Comparison of ENCODE assay signal across 9 mouse cellular contexts in genomic region chr11:22629991-22630390, GRCm38 (mm10).
A peak's percentile ranks its signal among the peaks of the same experiment; 100 is the strongest.
DNase-seq lines count a peak whose midpoint lies in the region; ATAC-seq lines count a peak whose summit lies in the region.
"Had no signal": no experiment of that assay in that cellular context is flagged by ENCODE, and none has a peak within 500 bp of the region (broad histone marks: within the 10 kb centered on the region; RNA-seq: fewer than 3 reads in every experiment).

No protein-coding gene starts in this region.

- peak overlapping the region; percentile 58 for H3K4me2 ChIP-seq in heart, embryonic 15.5 days
- H3K4me2 ChIP-seq in liver, embryonic 11.5 days = peak overlapping the region; percentile 60

- 37% methylated on average over 4 of the region's 4 CpGs for WGBS in heart, embryonic 15.5 days
- 37% methylated on average over 4 of the region's 4 CpGs for WGBS in liver, embryonic 11.5 days

- no peaks in the 10 kb centered on the region for H3K36me3 ChIP-seq in heart, embryonic 15.5 days
- no peaks in the 10 kb centered on the region for H3K36me3 ChIP-seq in liver, embryonic 11.5 days (ENCODE audit: control insufficient read depth, insufficient read depth, low read length)
- H3K36me3 ChIP-seq: G1E had no signal

- no peaks in the 10 kb centered on the region for H3K9me3 ChIP-seq in heart, embryonic 15.5 days (replicated peaks)
- no peaks in the 10 kb centered on the region for H3K9me3 ChIP-seq in liver, embryonic 11.5 days (ENCODE audit: control insufficient read depth, low read length)
- H3K9me3 ChIP-seq: G1E had no signal

- peaks cover 25% of the 10 kb centered on the region for H3K4me1 ChIP-seq in heart, embryonic 15.5 days (replicated peaks)
- H3K4me1 ChIP-seq in liver, embryonic 11.5 days (replicated peaks; ENCODE audit: control insufficient read depth, insufficient read depth, low read length) = peaks cover 10% of the 10 kb centered on the region

- H3K27ac ChIP-seq in heart, embryonic 15.5 days = peak overlapping the region; percentile 78
- H3K27ac ChIP-seq in liver, embryonic 11.5 days (ENCODE audit: low read depth, low read length) = no peak overlapping the region; the same call in 1 of the 2 replicates

- no peak for ATAC-seq in heart, embryonic 15.5 days (replicated peaks; ENCODE audit: insufficient number of reproducible peaks, insufficient read depth, low FRiP score, low read depth)
- no peak for ATAC-seq in liver, embryonic 11.5 days (replicated peaks; ENCODE audit: low FRiP score)
- ATAC-seq in megakaryocyte-erythroid progenitor cell, adult 5-6 weeks (replicated peaks; ENCODE audit: low FRiP score, low TSS enrichment, poor library complexity, severe bottlenecking) = no peak

- H3K9ac ChIP-seq in heart, embryonic 15.5 days = peak overlapping the region; percentile 11; the same call in 1 of the 2 replicates
- H3K9ac ChIP-seq in liver, embryonic 11.5 days (ENCODE audit: low read depth, low read length) = no peak overlapping the region

- DNase-seq in kidney, adult 9 months = peak; percentile 47
- no peak for DNase-seq in kidney, adult 8-10 months
- no peak for DNase-seq in liver, embryonic 11.5 days (ENCODE audit: low spot score)
- DNase-seq in skeletal muscle tissue, adult 2 months (ENCODE audit: low read depth, low spot score) = peak; percentile 33
- no peak for DNase-seq in left cerebral cortex, adult 18-20 months (ENCODE audit: low spot score in 2 of 2)
- DNase-seq in spleen, postnatal 10 days (ENCODE audit: low spot score in 2 of 2) = no peak

- H3K4me3 ChIP-seq in heart, embryonic 15.5 days = peak overlapping the region; percentile 36
- H3K4me3 ChIP-seq in liver, embryonic 11.5 days (ENCODE audit: low read depth, low read length) = peak overlapping the region; percentile 20

- H3K27me3 ChIP-seq in heart, embryonic 15.5 days = no peaks in the 10 kb centered on the region
- H3K27me3 ChIP-seq in liver, embryonic 11.5 days (replicated peaks; ENCODE audit: control insufficient read depth, insufficient read depth, low read length) = no peaks in the 10 kb centered on the region

Comparison
In these comparisons a context has a peak if more than half of its experiments do, and no peak if none do; other contexts are left out.
1. DNase-seq: peak in kidney, adult 9 months (single experiment) and skeletal muscle tissue, adult 2 months (single experiment); none in kidney, adult 8-10 months (0 of 2), liver, embryonic 11.5 days (single experiment), left cerebral cortex, adult 18-20 months (0 of 2) and spleen, postnatal 10 days (0 of 2).